Mouse (Mus musculus): ENCODE measurements around the gene St8sia1.

- TF ChIP-seq CHD1 (IDR thresholded peaks at IDR 0.05; ENCODE audit: low read depth, low read length) (no peak), HCFC1 (IDR thresholded peaks at IDR 0.05; ENCODE audit: low read depth, low read length) (no peak), CTCF (IDR thresholded peaks at IDR 0.05 in 2 of 3, conservative IDR thresholded peaks at IDR 0.05 in 1 of 3; ENCODE audit: control insufficient read depth in 1 of 3, insufficient read depth in 1 of 3, low read depth in 2 of 3, low read length in 3 of 3, poor library complexity in 1 of 3, severe bottlenecking in 1 of 3) (no peak), EP300 (IDR thresholded peaks at IDR 0.05; ENCODE audit: low read depth in 1 of 2, low read length in 2 of 2) (no peak), POLR2A (IDR thresholded peaks at IDR 0.05; ENCODE audit: control insufficient read depth in 1 of 2, insufficient read depth in 1 of 2, low read depth in 1 of 2, low read length in 2 of 2, poor library complexity in 1 of 2) (no peak)
Measured at GRCm38 (mm10) chr6:142804402-142804801, 159.8 kb downstream of the St8sia1 start, which contains the start of gene Sult6b2.
